Mouse (Mus musculus): ENCODE results near the gene Tmem108.
A peak's percentile ranks its signal among the peaks of the same experiment; 100 is the strongest.

Tmem108 gene

GRCm38 (mm10) chr9:103549178-103549577, 212.5 kb downstream of the Tmem108 start:
- peak; percentile 49 to 71 for DNase-seq (ENCODE audit: low spot score in 2 of 2)

- DNase-seq (ENCODE audit: low spot score in 2 of 2), result no peak
Observed at GRCm38 (mm10) chr9:103548606-103549005, 213.0 kb downstream of the Tmem108 start.

- DNase-seq (ENCODE audit: low spot score in 2 of 2), result no peak
Observed at GRCm38 (mm10) chr9:103546695-103547645, 214.7 kb downstream of the Tmem108 start.

- no peak for DNase-seq (ENCODE audit: low spot score in 2 of 2)
Observed at GRCm38 (mm10) chr9:103545729-103546128, 215.9 kb downstream of the Tmem108 start.

GRCm38 (mm10) chr9:103545271-103545670, 216.4 kb downstream of the Tmem108 start:
- no peak for DNase-seq (ENCODE audit: low spot score in 2 of 2)

GRCm38 (mm10) chr9:103544599-103544998, 217.0 kb downstream of the Tmem108 start:
- no peak for DNase-seq (ENCODE audit: low spot score in 2 of 2)

GRCm38 (mm10) chr9:103540518-103540917, 221.1 kb downstream of the Tmem108 start:
- no peak for DNase-seq (ENCODE audit: low spot score in 2 of 2)

- DNase-seq (ENCODE audit: low spot score in 2 of 2), result no peak
Observed at GRCm38 (mm10) chr9:103538047-103538816, 223.4 kb downstream of the Tmem108 start.

GRCm38 (mm10) chr9:103536059-103536634, 225.5 kb downstream of the Tmem108 start:
- no peak for DNase-seq (ENCODE audit: low spot score in 2 of 2)

- DNase-seq (ENCODE audit: low spot score in 2 of 2), result no peak
Observed at GRCm38 (mm10) chr9:103525041-103525537, 236.5 kb downstream of the Tmem108 start.

GRCm38 (mm10) chr9:103524600-103524999, 237.0 kb downstream of the Tmem108 start:
- DNase-seq (ENCODE audit: low spot score in 2 of 2), result no peak

GRCm38 (mm10) chr9:103523742-103524403, 237.8 kb downstream of the Tmem108 start:
- DNase-seq (ENCODE audit: low spot score in 2 of 2), result no peak

GRCm38 (mm10) chr9:103523008-103523407, 238.6 kb downstream of the Tmem108 start:
- no peak for DNase-seq (ENCODE audit: low spot score in 2 of 2)

GRCm38 (mm10) chr9:103513884-103514283, 247.8 kb downstream of the Tmem108 start:
- DNase-seq (ENCODE audit: low spot score in 2 of 2), result no peak

- DNase-seq (ENCODE audit: low spot score in 2 of 2), result no peak
Observed at GRCm38 (mm10) chr9:103512257-103512656, 249.4 kb downstream of the Tmem108 start.

GRCm38 (mm10) chr9:103506968-103507584, 254.6 kb downstream of the Tmem108 start:
- DNase-seq (ENCODE audit: low spot score in 2 of 2), result no peak

GRCm38 (mm10) chr9:103505067-103505466, 256.6 kb downstream of the Tmem108 start:
- DNase-seq (ENCODE audit: low spot score in 2 of 2), result no peak

- DNase-seq (ENCODE audit: low spot score in 2 of 2), result no peak
Observed at GRCm38 (mm10) chr9:103504646-103505045, 257.0 kb downstream of the Tmem108 start.

- no peak for DNase-seq (ENCODE audit: low spot score in 2 of 2)
Observed at GRCm38 (mm10) chr9:103503586-103504298, 257.9 kb downstream of the Tmem108 start.

- no peak for DNase-seq (ENCODE audit: low spot score in 2 of 2)
Observed at GRCm38 (mm10) chr9:103502655-103503054, 259.0 kb downstream of the Tmem108 start.

Measured in left cerebral cortex, adult 9 months (tissue).